9 mouse cellular contexts compared by ENCODE assay signal in genomic region chr3:126746148-126746803, GRCm38 (mm10).
DNase-seq lines count a peak whose midpoint lies in the region; ATAC-seq and TF ChIP-seq lines count a peak whose summit lies in the region.
"Had no signal": no experiment of that assay in that cellular context is flagged by ENCODE, and none has a peak within 500 bp of the region (broad histone marks: within the 10 kb centered on the region; RNA-seq: fewer than 3 reads in every experiment).

No protein-coding gene starts in this region.

- ATAC-seq in heart, embryonic 14.5 days (ENCODE audit: insufficient number of reproducible peaks, insufficient read depth, low FRiP score, low read depth) = peak; percentile 94
- ATAC-seq in erythroblast, adult 5-6 weeks (replicated peaks; ENCODE audit: low FRiP score, poor library complexity, severe bottlenecking) = no peak

- no peak for TF ChIP-seq RAD21 in CH12.LX (IDR thresholded peaks at IDR 0.05; ENCODE audit: low read depth, low read length)

- TF ChIP-seq EP300 in CH12.LX (IDR thresholded peaks at IDR 0.05; ENCODE audit: low read length) = no peak

- peak overlapping the region in 1 of 3 experiments; percentile 17 for H3K4me3 ChIP-seq in CH12.LX (replicated peaks in 1 of 3; ENCODE audit: low read depth in 2 of 3, low read length in 2 of 3, poor library complexity in 1 of 3)
- peak overlapping the region in 1 of 2 experiments; percentile 10; a peak in 1 of 4 replicates for H3K4me3 ChIP-seq in heart, embryonic 14.5 days (ENCODE audit: control insufficient read depth in 1 of 2, insufficient read depth in 1 of 2, low read depth in 1 of 2, low read length in 2 of 2)
- H3K4me3 ChIP-seq: limb, embryonic 15.5 days had no signal

- no peak for TF ChIP-seq CTCF in CH12.LX (conservative IDR thresholded peaks at IDR 0.05 in 1 of 2, IDR thresholded peaks at IDR 0.05 in 1 of 2; ENCODE audit: low read depth in 2 of 2, low read length in 2 of 2)

- H3K4me2 ChIP-seq in CH12.LX (ENCODE audit: insufficient read depth, low read depth, poor library complexity, severe bottlenecking) = peak overlapping the region; percentile 86
- H3K4me2 ChIP-seq in heart, embryonic 14.5 days (ENCODE audit: low read length) = peak overlapping the region; percentile 51
- H3K4me2 ChIP-seq: limb, embryonic 15.5 days had no signal

- peak overlapping the region; percentile 3; the same call in 1 of the 2 replicates for H3K9ac ChIP-seq in CH12.LX (ENCODE audit: insufficient read depth, low read depth)
- peak overlapping the region; percentile 62 for H3K9ac ChIP-seq in heart, embryonic 14.5 days (ENCODE audit: low read length)
- H3K9ac ChIP-seq: limb, embryonic 15.5 days had no signal

- in situ Hi-C loops in CH12.LX (cut with MboI; ENCODE audit: low pct_ligation_motif_present, low pct_unique_long_range_greater_than_20kb, low sequenced_read_pairs) = no loop called here

- WGBS in heart, embryonic 14.5 days = 26% methylated on average over 11 of the region's 11 CpGs

- peaks cover 0 to 10% of the 10 kb centered on the region in 2 experiments for H3K36me3 ChIP-seq in CH12.LX (replicated peaks in 1 of 2; ENCODE audit: control insufficient read depth in 1 of 2, insufficient read depth in 1 of 2, low read length in 1 of 2)
- H3K36me3 ChIP-seq in heart, embryonic 14.5 days (ENCODE audit: control insufficient read depth, insufficient read depth, low read length) = no peaks in the 10 kb centered on the region
- H3K36me3 ChIP-seq: limb, embryonic 15.5 days had no signal

- TF ChIP-seq POLR2A in CH12.LX (IDR thresholded peaks at IDR 0.05; ENCODE audit: low read depth, low read length) = no peak

- DNase-seq in adrenal gland, postnatal 14 days = peak; percentile 37
- DNase-seq in adrenal gland, postnatal 25 days = no peak
- DNase-seq in CH12.LX (ENCODE audit: extremely low read depth) = peak; percentile 40
- DNase-seq in kidney, postnatal 10 days = peak; percentile 66
- no peak for DNase-seq in yolk sac, embryonic 10.5 days (ENCODE audit: low spot score)
- no peak for DNase-seq in layer of hippocampus, postnatal 10 days (ENCODE audit: low spot score in 2 of 2)

- H3K9me3 ChIP-seq in CH12.LX (replicated peaks; ENCODE audit: low read length) = no peaks in the 10 kb centered on the region
- H3K9me3 ChIP-seq in heart, embryonic 14.5 days (ENCODE audit: control insufficient read depth, low read length) = no peaks in the 10 kb centered on the region
- H3K9me3 ChIP-seq: limb, embryonic 15.5 days had no signal

- H3K79me2 ChIP-seq in CH12.LX (replicated peaks; ENCODE audit: control insufficient read depth, extremely low read depth, insufficient read depth, poor library complexity, severe bottlenecking) = peaks cover 24% of the 10 kb centered on the region

- dilution Hi-C loops in CH12.LX (cut with MboI; ENCODE audit: extremely low pct_ligation_motif_present, extremely low pct_unique_long_range_greater_than_20kb, low sequenced_read_pairs) = no loop called here

- peaks cover 20 to 70% of the 10 kb centered on the region in 2 experiments for H3K4me1 ChIP-seq in CH12.LX (ENCODE audit: control insufficient read depth in 1 of 2, insufficient read depth in 2 of 2)
- peaks cover 8 to 44% of the 10 kb centered on the region in 2 experiments for H3K4me1 ChIP-seq in heart, embryonic 14.5 days (ENCODE audit: control insufficient read depth in 2 of 2, insufficient read depth in 2 of 2, low read length in 2 of 2)
- H3K4me1 ChIP-seq: limb, embryonic 15.5 days had no signal

- peak overlapping the region; percentile 27; the same call in 1 of the 2 replicates for H3K27ac ChIP-seq in CH12.LX (ENCODE audit: insufficient read depth, low read depth)
- H3K27ac ChIP-seq in heart, embryonic 14.5 days (replicated peaks in 1 of 2; ENCODE audit: control insufficient read depth in 1 of 2, insufficient read depth in 1 of 2, low read depth in 2 of 2, low read length in 2 of 2) = peak overlapping the region; percentile 72 to 88
- H3K27ac ChIP-seq: limb, embryonic 15.5 days had no signal

- no peaks in the 10 kb centered on the region for H3K27me3 ChIP-seq in CH12.LX (replicated peaks)
- H3K27me3 ChIP-seq in heart, embryonic 14.5 days (ENCODE audit: control insufficient read depth, insufficient read depth, low read length) = no peaks in the 10 kb centered on the region
- H3K27me3 ChIP-seq: limb, embryonic 15.5 days had no signal

TF ChIP-seq in CH12.LX, 34 proteins besides CTCF, POLR2A, EP300 and RAD21:
- TF ChIP-seq MAZ (IDR thresholded peaks at IDR 0.05; ENCODE audit: low read depth, low read length) (no peak), SIN3A (IDR thresholded peaks at IDR 0.05; ENCODE audit: low read length) (0 out of 2 replicates have a peak, but pooled peaks have one; percentile 40), GABPA (IDR thresholded peaks at IDR 0.05; ENCODE audit: insufficient replicate concordance, low read depth, low read length) (no peak), ELF1 (IDR thresholded peaks at IDR 0.05; ENCODE audit: low read depth, low read length) (no peak), BHLHE40 (IDR thresholded peaks at IDR 0.05; ENCODE audit: low read depth, low read length) (peak; percentile 63; the same call in 1 of the 2 replicates), E2F4 (IDR thresholded peaks at IDR 0.05; ENCODE audit: insufficient replicate concordance, low read depth, low read length) (no peak), NRF1 (IDR thresholded peaks at IDR 0.05; ENCODE audit: low read depth, low read length) (no peak), ZC3H11A (IDR thresholded peaks at IDR 0.05; ENCODE audit: low read depth, low read length) (no peak), ZKSCAN1 (IDR thresholded peaks at IDR 0.05; ENCODE audit: borderline replicate concordance, low read depth, low read length) (no peak), SMC3 (IDR thresholded peaks at IDR 0.05; ENCODE audit: low read depth, low read length) (no peak), IRF4 (IDR thresholded peaks at IDR 0.05; ENCODE audit: low read depth, low read length) (no peak), ETS1 (conservative IDR thresholded peaks at IDR 0.05; ENCODE audit: low read depth, low read length) (no peak)

Comparison
In these comparisons a context has a peak if more than half of its experiments do, and no peak if none do; other contexts are left out.
1. DNase-seq: peak in adrenal gland, postnatal 14 days (single experiment), CH12.LX (single experiment) and kidney, postnatal 10 days (single experiment); none in adrenal gland, postnatal 25 days (single experiment), yolk sac, embryonic 10.5 days (single experiment) and layer of hippocampus, postnatal 10 days (0 of 2).